Mouse (Mus musculus) kidney, adult 2 months (tissue): ENCODE data around the gene Metap1.

Source experiments
- CTCF ChIP-seq: fragments of 200-500 bp; conservative IDR thresholded peaks from 2 replicates; pipeline ENCODE4 v1.5.1; 2011; ENCODE audit warnings: low read depth, mild to moderate bottlenecking, control low read depth, low read length, moderate library complexity, mixed read lengths; ENCODE audit not compliant: insufficient read depth, insufficient read length
- POLR2A ChIP-seq: fragments of 200-500 bp; IDR thresholded peaks from one replicate; pipeline ENCODE4 v1.6.1; 2011; ENCODE audit warnings: low read depth, low read length, control low read depth

DNA sequence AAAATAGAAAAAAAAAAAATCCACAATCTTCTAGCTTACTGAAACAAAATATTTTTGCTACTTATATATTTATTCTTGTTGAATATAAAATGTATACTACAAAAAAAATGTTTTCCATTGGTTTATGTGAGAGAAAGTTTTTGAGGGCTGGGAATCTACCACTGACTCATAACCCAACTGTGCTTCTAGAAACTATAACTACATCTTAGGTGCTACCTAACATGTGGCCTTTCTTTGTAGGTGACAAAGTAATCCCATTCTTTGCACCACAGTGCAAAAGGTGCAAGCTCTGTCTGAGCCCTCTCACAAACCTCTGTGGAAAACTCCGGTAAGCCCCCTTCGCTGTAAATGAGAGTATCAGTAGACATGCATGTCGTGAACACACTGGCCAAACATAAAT is 68.9 kb downstream of the Metap1 start:
- TF ChIP-seq CTCF (no peak), POLR2A (no peak)
